Mouse (Mus musculus): ENCODE data around the gene Fbxl17.

Gene Fbxl17

GRCm38 (mm10) chr17:63145311-63145741 lies 354.5 kb downstream of the Fbxl17 start:
- in situ Hi-C loops (cut with MboI; ENCODE audit: unreplicated experiment in 2 of 2) = no loop called here

- in situ Hi-C loops (cut with MboI; ENCODE audit: unreplicated experiment in 2 of 2) = no loop called here
Measured at GRCm38 (mm10) chr17:63143825-63144224, 356.0 kb downstream of the Fbxl17 start.

GRCm38 (mm10) chr17:63134805-63135204 lies 365.0 kb downstream of the Fbxl17 start:
- in situ Hi-C loops (cut with MboI; ENCODE audit: unreplicated experiment in 2 of 2) = no loop called here

GRCm38 (mm10) chr17:63122427-63122826 lies 377.4 kb downstream of the Fbxl17 start:
- in situ Hi-C loops (cut with MboI; ENCODE audit: unreplicated experiment in 2 of 2) = no loop called here

- in situ Hi-C loops (cut with MboI; ENCODE audit: unreplicated experiment in 2 of 2) = no loop called here
Measured at GRCm38 (mm10) chr17:63119701-63120100, 380.1 kb downstream of the Fbxl17 start.

- in situ Hi-C loops (cut with MboI; ENCODE audit: unreplicated experiment in 2 of 2) = no loop called here
Measured at GRCm38 (mm10) chr17:63119077-63119476, 380.7 kb downstream of the Fbxl17 start.

GRCm38 (mm10) chr17:63117130-63117529 lies 382.7 kb downstream of the Fbxl17 start:
- in situ Hi-C loops (cut with MboI; ENCODE audit: unreplicated experiment in 2 of 2) = no loop called here

GRCm38 (mm10) chr17:63114399-63115085 lies 385.3 kb downstream of the Fbxl17 start:
- in situ Hi-C loops (cut with MboI; ENCODE audit: unreplicated experiment in 2 of 2) = no loop called here

GRCm38 (mm10) chr17:63112826-63113225 lies 387.0 kb downstream of the Fbxl17 start:
- in situ Hi-C loops (cut with MboI; ENCODE audit: unreplicated experiment in 2 of 2) = no loop called here

- in situ Hi-C loops (cut with MboI; ENCODE audit: unreplicated experiment in 2 of 2) = no loop called here
Measured at GRCm38 (mm10) chr17:63110994-63111393, 388.8 kb downstream of the Fbxl17 start.

- in situ Hi-C loops (cut with MboI; ENCODE audit: unreplicated experiment in 2 of 2) = no loop called here
Measured at GRCm38 (mm10) chr17:63110211-63110755, 389.5 kb downstream of the Fbxl17 start.

- in situ Hi-C loops (cut with MboI; ENCODE audit: unreplicated experiment in 2 of 2) = no loop called here
Measured at GRCm38 (mm10) chr17:63108035-63108434, 391.8 kb downstream of the Fbxl17 start.

- in situ Hi-C loops (cut with MboI; ENCODE audit: unreplicated experiment in 2 of 2) = no loop called here
Measured at GRCm38 (mm10) chr17:63107515-63107914, 392.3 kb downstream of the Fbxl17 start.

- in situ Hi-C loops (cut with MboI; ENCODE audit: unreplicated experiment in 2 of 2) = no loop called here
Measured at GRCm38 (mm10) chr17:63095553-63095952, 404.3 kb downstream of the Fbxl17 start.

- in situ Hi-C loops (cut with MboI; ENCODE audit: unreplicated experiment in 2 of 2) = no loop called here
Measured at GRCm38 (mm10) chr17:63095017-63095416, 404.8 kb downstream of the Fbxl17 start.

GRCm38 (mm10) chr17:63093184-63093583 lies 406.6 kb downstream of the Fbxl17 start:
- in situ Hi-C loops (cut with MboI; ENCODE audit: unreplicated experiment in 2 of 2) = no loop called here

GRCm38 (mm10) chr17:63092774-63093173 lies 407.0 kb downstream of the Fbxl17 start:
- in situ Hi-C loops (cut with MboI; ENCODE audit: unreplicated experiment in 2 of 2) = no loop called here

GRCm38 (mm10) chr17:63090112-63090511 lies 409.7 kb downstream of the Fbxl17 start:
- in situ Hi-C loops (cut with MboI; ENCODE audit: unreplicated experiment in 2 of 2) = no loop called here

GRCm38 (mm10) chr17:63087265-63087664 lies 412.6 kb downstream of the Fbxl17 start:
- in situ Hi-C loops (cut with MboI; ENCODE audit: unreplicated experiment in 2 of 2) = no loop called here

- in situ Hi-C loops (cut with MboI; ENCODE audit: unreplicated experiment in 2 of 2) = no loop called here
Measured at GRCm38 (mm10) chr17:63086526-63086925, 413.3 kb downstream of the Fbxl17 start.

GRCm38 (mm10) chr17:63085227-63085626 lies 414.6 kb downstream of the Fbxl17 start:
- in situ Hi-C loops (cut with MboI; ENCODE audit: unreplicated experiment in 2 of 2) = no loop called here

- in situ Hi-C loops (cut with MboI; ENCODE audit: unreplicated experiment in 2 of 2) = no loop called here
Measured at GRCm38 (mm10) chr17:63079087-63079486, 420.7 kb downstream of the Fbxl17 start.

Data from v-Abl transformed pro-B cells (cell line).